Mouse (Mus musculus) lung, postnatal 25 days (tissue): ENCODE measurements around the gene 4931408C20Rik.

Source experiments
- DNase-seq: peaks from one replicate; pipeline ENCODE4 v3.0.0; 2022; ENCODE audit warnings: low spot score

The 4931408C20Rik gene

GRCm38 (mm10) chr1:26686842-26687760, at the start of gene 4931408C20Rik:
Gene 4931408C20Rik (minus strand): TSS chr1:26687460.
- DNase-seq, result peak; percentile 8

- no peak for DNase-seq
These were observed 666 bp upstream of the 4931408C20Rik start for GRCm38 (mm10) chr1:26687926-26688325.

DNA sequence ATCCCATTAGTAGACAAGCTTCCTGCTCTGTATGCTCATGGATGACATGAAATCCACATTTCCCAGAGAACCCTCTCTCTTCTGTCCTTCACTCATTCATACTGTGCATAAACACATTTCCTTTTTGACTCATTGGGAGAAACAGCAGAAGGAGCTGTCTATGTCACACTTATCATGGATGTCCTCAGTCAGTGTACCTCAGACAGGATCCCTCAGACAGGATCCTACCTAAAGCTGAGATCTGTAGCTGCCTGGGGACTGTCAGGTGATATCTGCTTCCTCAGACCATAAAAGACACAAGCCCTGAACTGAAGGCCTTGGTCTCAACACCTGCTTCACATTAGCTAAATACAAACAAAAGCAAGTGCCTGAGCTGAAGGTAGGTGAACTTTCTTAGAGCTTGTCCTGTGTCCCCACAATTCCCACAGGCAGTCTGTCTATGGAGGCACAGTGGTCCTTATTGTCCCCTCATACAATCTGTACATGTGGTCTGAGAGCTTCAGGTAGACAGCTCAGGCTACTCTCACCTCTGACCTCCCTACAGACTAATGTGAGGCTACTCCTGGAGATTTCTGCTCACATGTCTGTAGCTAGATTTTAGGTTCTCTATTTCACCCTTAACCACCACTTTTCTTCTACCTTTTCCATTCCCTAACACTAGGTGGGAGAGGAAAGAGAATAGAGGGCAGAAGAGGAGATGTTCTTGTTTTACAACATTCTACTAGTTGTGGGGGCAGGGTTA, 1.1 kb downstream of the 4931408C20Rik start:
- no peak for DNase-seq

DNA sequence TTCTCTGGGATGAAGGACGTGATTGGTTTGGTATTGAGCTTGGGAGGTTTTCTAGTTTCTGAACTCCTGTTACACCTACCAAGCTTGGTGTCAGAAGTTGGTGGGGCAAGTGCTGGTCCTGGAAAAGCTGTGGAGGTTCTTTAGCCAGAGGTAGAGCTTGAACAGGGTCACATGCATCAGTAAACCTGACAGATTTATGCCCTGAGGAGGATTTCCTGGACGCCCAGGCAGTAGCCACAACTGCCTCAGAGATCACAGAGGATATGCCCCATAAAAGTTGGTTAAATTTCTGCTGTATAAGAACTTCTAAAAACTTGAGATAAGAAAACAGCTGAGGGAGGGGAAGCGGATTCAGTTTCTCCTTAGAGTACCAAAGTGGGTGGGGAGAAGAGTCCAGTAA, 1.9 kb downstream of the 4931408C20Rik start:
- DNase-seq, result no peak

- DNase-seq, result no peak
These were observed 37.4 kb downstream of the 4931408C20Rik start for GRCm38 (mm10) chr1:26649704-26650388.

GRCm38 (mm10) chr1:26636051-26636450, 51.2 kb downstream of the 4931408C20Rik start:
- no peak for DNase-seq
